Mouse (Mus musculus) neural tube, embryonic 15.5 days (tissue): ENCODE measurements around the gene Large2. TPM values are rescaled to one million over a fixed set of nuclear protein-coding genes. Genes with fewer than 3 reads are reported as not detected.

Source experiments
- ATAC-seq: fragments of 200-750 bp; cut with Nextera tagmentation; 2 replicates; pipeline ENCODE4 v1.8.0; 2017; ENCODE audit warnings: mild to moderate bottlenecking, moderate TSS enrichment, moderate library complexity; ENCODE audit not compliant: low FRiP score
- H3K27ac ChIP-seq: fragments of 300-500 bp; sonication (generic); replicated peaks from 2 replicates; pipeline ENCODE4 v1.5.1; 2015; ENCODE audit warnings: mild to moderate bottlenecking, inconsistent platforms
- H3K27me3 ChIP-seq: fragments of 300-500 bp; sonication (generic); replicated peaks from 2 replicates; pipeline ENCODE4 v1.6.1; 2015; ENCODE audit warnings: inconsistent platforms
- H3K36me3 ChIP-seq: fragments of 300-500 bp; sonication (generic); 2 replicates; pipeline ENCODE4 v1.6.1; 2015; ENCODE audit warnings: inconsistent platforms
- H3K4me1 ChIP-seq: fragments of 300-500 bp; sonication (generic); 2 replicates; pipeline ENCODE4 v1.6.1; 2015; ENCODE audit warnings: inconsistent platforms
- H3K4me2 ChIP-seq: fragments of 300-500 bp; sonication (generic); 2 replicates; pipeline ENCODE4 v1.6.1; 2015; ENCODE audit warnings: inconsistent platforms, mild to moderate bottlenecking, moderate library complexity
- H3K4me3 ChIP-seq: fragments of 300-500 bp; sonication (generic); replicated peaks from 2 replicates; pipeline ENCODE4 v1.5.1; 2015; ENCODE audit warnings: mild to moderate bottlenecking, inconsistent platforms
- H3K9ac ChIP-seq: fragments of 300-500 bp; sonication (generic); replicated peaks from 2 replicates; pipeline ENCODE4 v1.6.1; 2015; ENCODE audit warnings: mild to moderate bottlenecking, inconsistent platforms
- H3K9me3 ChIP-seq: fragments of 300-500 bp; sonication (generic); replicated peaks from 2 replicates; pipeline ENCODE4 v1.6.1; 2016; ENCODE audit warnings: inconsistent platforms
- WGBS: fragments of 180-500 bp; shearing (Covaris S2); methylation state at CpG from one replicate; pipeline ENCODE4 v1.1.7; 2015; ENCODE audit warnings: mixed read lengths; 5-methylcytosine and 5-hydroxymethylcytosine counted together
- polyA plus RNA-seq: library from polyadenylated mRNA; unstranded; fragments of >200 nt; fragmentation: Nextera tagmentation; extraction: Ambion mirVana; gene quantifications from 2 replicates; pipeline ENCODE4 v1.2.1, GENCODE M21; 2015

Large2 gene
- polyA plus RNA-seq = 0.95 and 2.5 TPM in 2 replicates

DNA sequence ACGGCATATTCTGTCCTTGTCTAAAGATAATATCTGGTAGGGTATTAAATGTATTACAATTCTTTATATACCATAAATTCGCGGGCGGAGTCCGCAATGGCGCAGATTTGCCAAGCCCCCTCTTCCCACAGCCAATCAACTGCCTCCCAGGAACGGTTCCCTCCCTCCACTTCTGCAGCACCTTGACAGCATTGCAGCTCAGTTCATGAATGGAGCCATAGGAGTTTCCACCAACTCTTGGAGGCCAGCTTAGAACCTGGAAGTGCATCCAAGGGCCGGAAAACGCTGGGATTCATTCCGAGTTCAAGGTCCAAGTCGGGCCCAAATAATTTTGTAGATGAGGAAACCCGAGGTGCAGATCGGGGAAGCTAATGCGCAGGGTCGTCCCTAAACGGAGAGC, at the start of gene Large2, which contains the start of gene Pex16:
Gene Large2, minus strand, starts transcription at position 356 of the 400 bp plus-strand sequence.
Gene Pex16, plus strand, starts transcription at position 163 of the 400 bp plus-strand sequence.
- ATAC-seq = peak; percentile 69
- peaks cover 25% of the 10 kb centered on the region for H3K27me3 ChIP-seq
- peaks cover 17% of the 10 kb centered on the region for H3K36me3 ChIP-seq
- peak within 1 kb of the TSS; percentile 86 for H3K27ac ChIP-seq
- H3K9me3 ChIP-seq = no peaks in the 10 kb centered on the region
- peaks cover 62% of the 10 kb centered on the region for H3K4me1 ChIP-seq
- peak within 1 kb of the TSS; percentile 92 for H3K4me2 ChIP-seq
- WGBS = 5% methylated on average over 16 of the region's 16 CpGs
- peak within 1 kb of the TSS; percentile 85 for H3K9ac ChIP-seq
- peak within 1 kb of the TSS; percentile 81 for H3K4me3 ChIP-seq

DNA sequence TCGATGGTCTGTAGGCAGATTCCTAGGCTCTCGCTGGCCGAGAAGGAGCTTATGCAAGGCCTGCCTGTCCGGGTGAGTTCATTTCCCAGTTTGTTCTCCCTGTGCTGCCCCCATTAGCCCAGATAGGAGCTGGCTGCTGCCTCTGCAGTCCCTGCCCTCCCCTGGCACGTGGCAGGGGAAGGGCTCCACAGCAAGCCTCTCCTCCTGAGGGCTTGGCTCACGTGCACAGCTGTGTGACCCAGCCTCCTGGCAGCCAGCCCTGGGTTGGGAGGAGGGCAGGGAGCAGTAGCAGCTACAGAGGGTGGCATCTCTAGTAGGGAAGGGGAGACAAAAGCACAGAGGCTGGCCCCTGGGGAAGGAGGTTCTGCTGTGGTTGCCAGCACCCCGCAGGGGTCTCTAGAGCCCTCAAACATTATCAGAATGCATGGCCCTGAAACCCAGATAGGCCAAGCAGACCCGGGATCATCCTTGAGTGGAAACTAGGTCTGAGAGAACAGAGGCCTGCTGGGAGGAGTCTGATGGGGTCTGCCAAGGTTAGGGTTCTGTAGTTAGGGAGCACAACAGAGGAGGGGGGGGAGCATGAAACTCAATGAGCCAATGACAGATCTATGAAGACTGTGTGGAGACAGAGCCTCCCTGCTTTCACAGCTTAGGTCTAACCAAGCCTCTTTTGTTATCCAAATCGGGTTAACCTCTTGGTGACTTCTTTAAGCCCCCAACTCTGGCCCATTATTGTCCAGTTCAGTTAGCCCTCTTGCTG, 49.2 kb upstream of the Large2 start:
- WGBS = 57% methylated on average over 9 of the region's 9 CpGs
- Histone ChIP-seq H3K9ac (no peak overlapping the region), H3K36me3 (peaks cover 58% of the 10 kb centered on the region), H3K4me3 (no peak overlapping the region), H3K4me2 (no peak overlapping the region), H3K27ac (peak overlapping the region; percentile 84), H3K9me3 (no peaks in the 10 kb centered on the region), H3K27me3 (no peaks in the 10 kb centered on the region), H3K4me1 (peaks cover 62% of the 10 kb centered on the region)
- 0 out of 2 replicates have a peak, but pooled peaks have one; percentile 24 for ATAC-seq

DNA sequence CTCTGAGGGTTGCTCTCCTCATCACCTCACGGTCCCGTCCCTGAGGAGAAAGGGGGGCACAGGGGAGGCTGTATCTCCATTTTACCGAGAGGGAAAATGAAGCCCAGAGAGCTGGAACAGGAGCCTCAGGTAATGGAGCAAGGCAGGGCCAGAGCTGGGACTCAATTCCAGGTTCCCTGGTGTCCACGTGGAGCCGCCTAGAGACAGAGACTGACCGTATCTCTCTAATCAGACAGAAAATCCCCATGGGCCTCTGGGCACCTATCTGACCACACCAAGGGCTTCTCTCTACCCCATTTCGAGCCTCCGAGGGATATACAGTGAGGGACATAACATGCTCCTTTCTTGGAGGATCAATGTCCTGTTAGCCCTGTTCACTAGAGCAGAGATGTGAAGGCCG, 48.5 kb upstream of the Large2 start:
- Histone ChIP-seq H3K27me3 (no peaks in the 10 kb centered on the region), H3K9ac (no peak overlapping the region), H3K27ac (peak overlapping the region; percentile 84), H3K9me3 (no peaks in the 10 kb centered on the region), H3K36me3 (peaks cover 65% of the 10 kb centered on the region), H3K4me1 (peaks cover 55% of the 10 kb centered on the region), H3K4me2 (no peak overlapping the region), H3K4me3 (no peak overlapping the region)
- ATAC-seq = no peak
- WGBS = 93% methylated on average over 9 of the region's 9 CpGs

DNA sequence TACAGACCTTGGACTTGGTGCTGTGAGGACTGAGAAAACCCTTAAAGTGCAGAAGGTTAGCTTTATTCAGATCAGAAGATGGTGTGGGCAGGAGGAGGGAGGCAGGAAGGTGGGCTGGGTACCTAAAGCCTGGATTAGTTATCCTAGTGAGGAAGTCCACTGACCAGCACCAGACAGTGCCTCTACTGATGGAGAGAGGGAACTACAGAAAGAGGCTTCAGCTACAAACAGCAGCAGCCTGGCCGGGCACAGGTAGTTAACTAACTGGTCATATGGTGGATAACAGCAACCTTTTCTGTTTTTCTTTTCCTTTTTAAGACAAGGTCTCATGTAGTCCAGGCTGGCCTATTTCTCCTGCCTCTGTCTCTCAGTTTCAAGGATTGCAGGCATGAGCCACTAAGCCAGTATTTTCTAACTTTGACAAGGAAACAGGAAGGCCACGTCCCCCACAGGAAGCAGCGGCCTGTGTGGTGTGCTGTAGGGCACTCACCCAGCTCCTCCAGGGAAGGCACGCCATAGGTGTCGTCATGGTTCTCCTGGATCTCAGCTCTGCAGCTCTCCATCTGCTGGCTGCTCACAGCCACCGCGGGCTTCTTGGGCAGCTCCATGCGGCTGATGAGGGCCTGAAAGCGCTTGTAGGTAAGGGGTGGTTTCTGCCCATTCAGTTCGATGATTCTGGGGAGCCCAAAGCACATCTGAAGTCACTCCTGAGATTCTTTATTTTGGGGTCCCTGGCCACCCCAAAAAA, 47.9 kb upstream of the Large2 start:
- ATAC-seq = no peak
- Histone ChIP-seq H3K4me1 (peaks cover 49% of the 10 kb centered on the region), H3K4me2 (no peak overlapping the region), H3K27ac (peak overlapping the region; percentile 84; the same call in 1 of the 2 replicates), H3K9ac (no peak overlapping the region), H3K9me3 (no peaks in the 10 kb centered on the region), H3K27me3 (no peaks in the 10 kb centered on the region), H3K36me3 (peaks cover 71% of the 10 kb centered on the region), H3K4me3 (no peak overlapping the region)
- 79% methylated on average over 10 of the region's 10 CpGs for WGBS

DNA sequence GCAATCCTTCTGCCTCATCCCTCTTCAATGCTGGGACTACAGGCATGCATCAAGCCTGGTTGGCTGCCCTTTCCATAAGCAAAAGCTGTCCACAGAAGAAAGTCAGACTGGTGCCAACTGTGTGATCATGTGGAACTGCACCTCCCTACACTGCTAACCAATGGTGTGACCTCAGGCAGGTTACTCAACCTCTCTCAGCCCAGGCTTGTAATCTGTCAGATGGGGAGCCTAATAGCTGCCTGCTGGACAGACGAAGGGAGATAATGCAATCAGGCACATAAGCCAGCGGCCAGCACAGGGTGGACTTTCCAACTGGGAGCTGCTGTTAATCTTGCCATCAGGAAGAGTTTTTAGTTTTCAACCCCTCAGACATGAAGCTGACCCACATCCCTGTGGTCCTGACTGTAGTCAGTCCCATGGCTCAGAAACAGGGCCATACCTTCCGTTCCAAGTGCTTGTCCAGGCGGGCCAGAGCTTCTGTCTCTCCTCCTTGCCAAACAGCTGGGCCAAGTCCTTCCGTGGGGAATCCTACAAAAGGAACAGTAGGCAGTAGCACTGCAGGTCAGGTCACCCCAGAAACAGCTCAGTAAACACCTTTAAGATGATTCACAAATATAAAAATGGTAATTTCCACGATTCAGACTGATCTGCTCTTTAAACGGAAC, 47.2 kb upstream of the Large2 start:
- ATAC-seq = no peak
- Histone ChIP-seq H3K9ac (no peak overlapping the region), H3K4me3 (no peak overlapping the region), H3K9me3 (no peaks in the 10 kb centered on the region), H3K4me1 (peaks cover 42% of the 10 kb centered on the region), H3K4me2 (no peak overlapping the region), H3K36me3 (peaks cover 78% of the 10 kb centered on the region), H3K27ac (no peak overlapping the region), H3K27me3 (no peaks in the 10 kb centered on the region)
- 94% methylated on average over 7 of the region's 7 CpGs for WGBS

DNA sequence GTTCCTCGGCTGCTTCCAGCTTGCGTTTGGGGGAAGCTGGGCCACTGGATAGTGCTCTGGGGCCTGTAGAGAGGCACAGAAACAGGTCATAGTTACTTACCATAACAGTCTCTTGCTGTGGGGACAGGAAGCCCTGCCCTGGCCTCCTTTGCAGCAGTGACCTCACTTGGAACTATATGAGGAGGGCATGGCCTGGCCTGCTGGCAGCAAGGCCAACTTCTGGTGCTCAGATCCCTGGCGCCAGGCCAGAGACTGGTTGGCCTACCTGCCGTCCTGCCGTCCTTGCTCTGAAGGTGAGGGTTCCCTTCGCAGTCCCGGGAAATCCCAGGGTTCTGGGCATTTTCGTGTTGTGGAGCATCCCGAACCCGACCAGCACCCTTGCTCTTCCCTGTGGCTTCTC, 37.0 kb upstream of the Large2 start:
- Histone ChIP-seq H3K4me3 (no peak overlapping the region), H3K27ac (no peak overlapping the region), H3K36me3 (peaks cover 93% of the 10 kb centered on the region), H3K9me3 (no peaks in the 10 kb centered on the region), H3K27me3 (no peaks in the 10 kb centered on the region), H3K9ac (no peak overlapping the region), H3K4me2 (no peak overlapping the region), H3K4me1 (no peaks in the 10 kb centered on the region)
- WGBS = 90% methylated on average over 10 of the region's 10 CpGs
- no peak for ATAC-seq

DNA sequence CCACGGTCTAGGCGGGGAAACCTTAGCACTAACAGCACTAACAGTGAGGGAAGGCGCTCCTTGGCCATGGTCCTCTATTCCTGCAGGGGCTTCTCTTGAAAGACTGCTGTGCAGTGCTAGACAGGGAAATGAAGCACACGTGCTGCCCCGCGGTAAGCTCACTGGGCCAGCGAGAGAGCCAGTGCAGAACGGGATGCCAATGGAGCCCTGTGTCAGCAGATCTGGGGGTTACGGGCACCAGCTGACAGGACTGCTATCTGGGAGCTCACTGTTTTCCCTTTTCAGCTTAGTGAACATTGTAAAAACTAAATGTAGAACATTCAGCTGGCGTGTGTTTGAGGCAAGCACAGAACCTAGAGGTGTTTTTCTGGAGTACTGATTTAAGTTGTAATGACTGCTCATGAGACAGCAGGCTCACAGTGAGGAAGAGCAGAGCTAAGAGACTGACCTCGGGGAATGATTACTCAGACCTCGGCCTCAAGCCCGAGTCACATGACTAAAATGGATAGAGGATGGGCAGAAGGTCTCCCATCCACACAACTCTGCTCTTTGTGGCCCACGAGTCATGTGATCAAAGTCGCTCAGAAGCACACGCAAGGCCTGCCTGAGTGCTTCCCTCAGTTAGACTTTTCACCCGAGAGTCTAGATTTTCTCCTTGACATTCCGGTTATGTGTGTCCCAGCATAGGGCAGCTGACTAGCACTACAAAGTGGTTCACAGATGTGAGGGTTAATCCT, 33.8 kb upstream of the Large2 start:
- peaks cover 89% of the 10 kb centered on the region for H3K36me3 ChIP-seq
- no peak overlapping the region for H3K9ac ChIP-seq
- no peak overlapping the region for H3K4me3 ChIP-seq
- no peak for ATAC-seq
- H3K27ac ChIP-seq = no peak overlapping the region
- WGBS = 92% methylated on average over 18 of the region's 18 CpGs
- H3K4me2 ChIP-seq = no peak overlapping the region
- H3K4me1 ChIP-seq = 0 out of 2 replicates have a peak, but pooled peaks cover 6% of the 10 kb centered on the region
- H3K27me3 ChIP-seq = no peaks in the 10 kb centered on the region
- H3K9me3 ChIP-seq = no peaks in the 10 kb centered on the region

DNA sequence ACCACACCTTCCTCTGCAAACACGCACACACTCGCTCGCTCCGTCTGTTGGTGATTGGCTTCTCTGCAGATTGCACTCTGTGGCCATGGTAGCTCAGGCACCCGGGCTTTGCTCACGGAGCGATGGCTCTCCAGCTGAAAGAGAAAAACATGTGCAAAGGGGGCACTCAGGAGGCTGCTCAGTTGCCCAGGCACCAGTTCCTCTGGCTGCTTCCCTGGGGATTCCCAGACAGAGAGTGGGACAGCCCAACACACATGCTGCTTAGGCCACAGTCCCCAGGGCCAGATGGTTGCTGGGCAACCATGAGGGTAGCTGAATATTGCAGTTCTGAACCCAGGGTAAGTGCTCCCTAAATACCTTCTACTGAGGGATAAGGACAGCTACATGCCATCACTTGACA, 31.0 kb upstream of the Large2 start:
- Histone ChIP-seq H3K4me3 (no peak overlapping the region), H3K27ac (peak overlapping the region; percentile 41; the same call in 1 of the 2 replicates), H3K27me3 (no peaks in the 10 kb centered on the region), H3K4me2 (no peak overlapping the region), H3K4me1 (peaks cover 15% of the 10 kb centered on the region), H3K9me3 (no peaks in the 10 kb centered on the region), H3K36me3 (peaks cover 61% of the 10 kb centered on the region), H3K9ac (no peak overlapping the region)
- no peak for ATAC-seq
- 47% methylated on average over 7 of the region's 7 CpGs for WGBS

DNA sequence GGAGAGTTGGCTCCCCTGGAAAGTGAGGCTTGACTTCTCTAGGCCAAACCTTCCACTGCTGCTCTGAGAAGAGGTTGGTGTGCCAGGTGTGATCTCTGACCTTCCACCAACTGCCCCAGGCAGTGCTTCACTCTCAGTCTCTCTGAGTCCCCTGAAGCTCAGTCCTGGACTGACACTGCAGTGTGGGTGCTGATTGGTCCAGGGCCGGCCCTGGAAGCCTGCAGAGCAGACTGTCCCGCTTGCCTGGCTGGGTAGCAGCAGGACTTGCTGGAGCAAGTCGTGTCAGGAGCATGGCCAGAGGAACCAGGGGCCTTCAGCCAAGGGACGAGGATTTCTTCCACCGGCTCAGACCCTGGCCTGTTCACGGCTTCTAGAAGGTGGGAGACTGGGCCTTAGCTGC, 30.1 kb upstream of the Large2 start:
- Histone ChIP-seq H3K9ac (no peak overlapping the region), H3K27ac (no peak overlapping the region), H3K4me3 (no peak overlapping the region), H3K27me3 (no peaks in the 10 kb centered on the region), H3K36me3 (peaks cover 52% of the 10 kb centered on the region), H3K4me2 (no peak overlapping the region), H3K4me1 (peaks cover 23% of the 10 kb centered on the region), H3K9me3 (no peaks in the 10 kb centered on the region)
- WGBS = 85% methylated on average over 6 of the region's 6 CpGs
- ATAC-seq = no peak

DNA sequence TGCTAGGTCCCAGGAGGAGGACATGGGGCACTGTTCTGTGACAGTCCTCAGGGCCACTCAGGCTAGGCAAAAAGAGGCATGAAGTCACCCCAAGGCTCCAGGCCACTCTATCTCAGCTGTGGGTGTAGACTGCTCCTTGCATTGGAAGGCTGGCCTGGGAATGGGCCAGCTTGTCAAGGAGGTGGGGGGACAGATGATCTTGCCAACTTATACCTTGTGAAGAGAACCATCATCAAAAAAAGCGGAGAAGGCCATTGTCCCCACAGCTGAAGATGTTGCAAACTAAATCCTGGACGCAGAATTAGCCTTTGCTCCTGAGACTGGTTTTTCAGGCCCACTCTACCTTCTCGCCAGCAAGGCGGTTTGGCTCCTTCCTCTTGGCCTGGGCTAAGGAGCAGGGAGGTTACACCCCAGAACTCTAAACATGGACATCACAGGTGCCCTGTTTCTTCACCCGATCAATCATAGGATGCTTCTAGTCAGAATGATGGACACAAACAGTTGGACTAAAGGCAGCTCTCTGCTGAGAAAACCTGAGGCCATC, 29.2 kb upstream of the Large2 start:
- ATAC-seq = no peak

More for the DNA sequence above, 29.2 kb upstream of the Large2 start:
- H3K9ac ChIP-seq = no peak overlapping the region
- no peak overlapping the region for H3K4me3 ChIP-seq
- peaks cover 32% of the 10 kb centered on the region for H3K4me1 ChIP-seq
- H3K4me2 ChIP-seq = no peak overlapping the region
- H3K9me3 ChIP-seq = no peaks in the 10 kb centered on the region
- H3K36me3 ChIP-seq = peaks cover 43% of the 10 kb centered on the region
- H3K27ac ChIP-seq = no peak overlapping the region
- no peaks in the 10 kb centered on the region for H3K27me3 ChIP-seq
- WGBS = 91% methylated on average over 5 of the region's 5 CpGs
